Mouse (Mus musculus) erythroid progenitor cell, adult 5-6 weeks (primary cell): Measurements from ENCODE around the gene Herc3. TPM values are rescaled to one million over a fixed set of nuclear protein-coding genes. Genes with fewer than 3 reads are reported as not detected.
"Not testable (repeated sequence)": the region's sequence is repeated elsewhere in the genome, so short reads cannot be mapped to it uniquely, and the experiment has no call there.

Experiments
- ATAC-seq: replicated peaks from 2 replicates; pipeline ENCODE4 v1.8.0; 2016; ENCODE audit warnings: moderate number of reproducible peaks, mild to moderate bottlenecking, moderate TSS enrichment, inconsistent platforms; ENCODE audit not compliant: poor library complexity, low FRiP score, severe bottlenecking
- total RNA-seq, 2 experiments: library from RNA; stranded (forward) in 1 of 2; stranded (reverse) in 1 of 2; fragments of 150-400 nt in 1 of 2; fragments of 186-747, 209-891 nt in 1 of 2; gene quantifications; 2 replicates each; pipeline versions ENCODE4 v1.2.3 to v1.2.4; 2015 to 2017; ENCODE audit warnings: low replicate concordance in 2 of 2

The Herc3 gene
- total RNA-seq (2015; ENCODE audit: low replicate concordance) (7.6 and 15.1 TPM in 2 replicates), total RNA-seq (2017; ENCODE audit: low replicate concordance) (2.3 and 19.8 TPM in 2 replicates)

- peak; percentile 86 for ATAC-seq
These were observed at the start of gene Herc3 for GRCm38 (mm10) chr6:58831232-58832009. TSS of gene Herc3 (plus strand) at chr6:58831465.

DNA sequence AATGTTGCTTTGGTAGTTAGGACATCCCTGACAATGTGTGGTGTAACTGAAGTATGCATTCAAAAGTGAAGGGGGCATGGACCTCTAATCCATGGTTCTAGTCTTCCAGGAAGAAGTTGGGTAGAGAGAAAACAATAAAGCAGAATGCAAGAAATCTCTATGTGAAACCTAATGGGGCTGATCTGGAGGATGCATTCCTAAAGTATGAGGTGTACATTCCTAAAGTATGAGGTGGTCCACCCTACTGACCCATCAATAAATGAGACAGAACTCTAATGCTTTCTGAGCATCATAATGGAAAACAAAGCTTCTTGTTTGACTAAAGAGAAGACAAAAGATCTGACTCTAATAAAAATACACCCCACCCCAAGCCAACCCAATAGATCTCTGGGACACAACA is 29.9 kb upstream of the Herc3 start:
- ATAC-seq = no peak

- no peak for ATAC-seq
These were observed 16.9 kb upstream of the Herc3 start for GRCm38 (mm10) chr6:58814381-58814780.

DNA sequence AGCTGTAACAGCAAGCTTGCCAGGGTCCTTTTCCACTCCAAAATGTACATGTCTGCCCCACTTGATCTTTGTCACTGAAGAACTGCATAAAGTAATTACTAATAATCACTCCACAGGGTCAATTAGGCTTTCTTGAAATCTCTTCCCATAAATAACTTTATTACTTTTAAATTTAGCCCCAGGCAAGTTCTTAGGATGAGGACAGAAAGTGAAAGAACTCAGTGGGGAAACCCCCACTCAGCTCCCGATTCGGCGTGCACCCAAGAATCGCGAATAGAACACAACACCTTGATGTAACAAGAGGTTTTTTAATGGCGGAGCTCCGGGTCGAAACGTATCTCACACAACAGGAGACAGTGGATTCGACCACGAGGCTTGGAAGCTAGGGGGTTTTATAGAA is 14.2 kb upstream of the Herc3 start:
- not testable (repeated sequence) for ATAC-seq

- ATAC-seq = no peak
These were observed 5.6 kb upstream of the Herc3 start for GRCm38 (mm10) chr6:58825619-58826018.

DNA sequence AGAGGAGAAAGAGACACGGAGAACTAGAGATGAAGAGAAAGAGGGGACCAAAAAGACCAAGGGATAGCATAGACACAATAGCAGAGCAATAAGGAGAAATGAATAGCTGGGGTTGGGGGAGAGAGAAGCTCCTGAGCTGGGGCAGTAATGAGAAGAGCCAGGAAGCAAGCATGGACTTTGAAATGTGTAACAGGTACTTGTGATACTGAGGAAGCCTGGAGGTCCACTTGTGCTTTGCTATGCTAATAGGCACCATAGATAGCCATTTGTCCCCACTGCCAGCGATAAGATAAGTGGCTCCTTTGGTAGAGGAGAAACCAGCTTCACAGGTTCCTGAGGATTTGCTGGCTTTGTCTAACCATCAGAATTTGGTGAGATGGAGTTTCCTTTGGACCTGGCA is 5.2 kb upstream of the Herc3 start:
- ATAC-seq = no peak

DNA sequence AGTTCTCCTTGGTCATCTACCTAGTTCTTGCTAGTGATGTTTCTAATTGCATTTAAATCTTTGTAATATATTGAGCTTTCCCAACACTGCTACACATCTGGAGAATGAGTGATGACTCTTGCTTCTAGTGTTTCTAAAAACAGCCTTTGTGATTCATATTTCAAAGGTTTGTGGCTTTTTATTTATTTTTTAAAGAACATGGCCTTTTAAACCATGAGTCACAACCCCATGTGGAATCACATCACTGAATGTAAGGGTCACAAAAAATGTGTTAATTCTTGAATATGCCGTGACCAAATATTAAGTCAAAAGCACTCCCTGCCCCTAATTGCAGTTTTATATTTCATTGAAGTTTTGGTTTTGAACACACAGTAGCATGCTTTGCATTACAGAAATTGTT is 2.7 kb upstream of the Herc3 start:
- ATAC-seq = no peak

GRCm38 (mm10) chr6:58830840-58831231 is 429 bp upstream of the Herc3 start:
- ATAC-seq = no peak

DNA sequence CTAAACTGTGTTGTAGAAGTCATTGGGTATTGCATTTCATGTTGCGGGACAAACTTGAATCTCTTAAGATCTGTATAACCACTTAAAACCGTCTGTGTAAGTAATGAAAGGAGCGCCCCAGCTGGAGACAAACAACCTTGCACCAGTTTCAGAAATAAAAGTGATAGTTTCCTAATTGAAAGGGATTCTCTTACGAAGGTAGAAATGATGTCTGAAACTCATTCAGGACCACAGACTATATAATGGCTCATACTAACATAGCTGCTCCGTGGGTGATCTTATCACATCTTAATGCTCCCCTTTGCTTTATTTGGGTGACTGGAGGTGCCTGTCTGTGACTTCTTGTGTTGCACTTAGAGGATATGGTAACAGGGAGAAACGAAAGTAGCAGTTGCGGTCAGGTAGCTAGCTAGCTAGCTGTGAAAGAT is 1.3 kb downstream of the Herc3 start:
- ATAC-seq = no peak

- ATAC-seq = no peak
These were observed 3.2 kb downstream of the Herc3 start for GRCm38 (mm10) chr6:58834470-58834869.

DNA sequence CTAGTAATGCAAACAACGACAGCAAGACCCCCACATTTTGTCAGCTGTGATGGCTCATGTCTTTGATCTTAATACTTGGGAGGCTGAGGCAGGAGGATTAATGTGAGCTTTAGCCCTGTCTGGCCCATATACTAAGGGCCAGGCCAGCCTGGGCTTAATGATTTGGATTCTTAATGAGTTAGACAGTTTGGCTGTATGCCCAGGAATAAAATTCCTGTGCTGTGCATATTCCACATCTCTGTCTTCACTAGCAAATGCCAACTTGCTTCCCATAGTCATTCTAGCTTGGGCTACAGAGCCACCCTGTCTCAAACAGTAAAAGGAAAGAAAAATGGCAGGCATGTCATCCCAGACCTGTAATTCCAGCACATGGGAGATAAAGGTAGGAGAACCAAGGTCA is 4.3 kb downstream of the Herc3 start:
- no peak for ATAC-seq

- ATAC-seq = no peak
These were observed 5.2 kb downstream of the Herc3 start for GRCm38 (mm10) chr6:58836476-58836875.

GRCm38 (mm10) chr6:58837917-58838316 is 6.7 kb downstream of the Herc3 start:
- no peak for ATAC-seq

GRCm38 (mm10) chr6:58841208-58841607 is 9.9 kb downstream of the Herc3 start:
- ATAC-seq = no peak

GRCm38 (mm10) chr6:58842186-58842585 is 10.9 kb downstream of the Herc3 start:
- no peak for ATAC-seq

GRCm38 (mm10) chr6:58843580-58843979 is 12.3 kb downstream of the Herc3 start:
- ATAC-seq = no peak

- ATAC-seq = no peak
These were observed 13.0 kb downstream of the Herc3 start for GRCm38 (mm10) chr6:58844188-58844822.

- no peak for ATAC-seq
These were observed 15.8 kb downstream of the Herc3 start for GRCm38 (mm10) chr6:58846850-58847692.

GRCm38 (mm10) chr6:58847836-58848235 is 16.6 kb downstream of the Herc3 start:
- ATAC-seq = no peak

- ATAC-seq = no peak
These were observed 18.1 kb downstream of the Herc3 start for GRCm38 (mm10) chr6:58849356-58849755.
